Mouse (Mus musculus): ENCODE data around the gene Dclk1.

GRCm38 (mm10) chr3:55337671-55338070 lies 95.5 kb downstream of the Dclk1 start:
- TF ChIP-seq CTCF (IDR thresholded peaks at IDR 0.05; ENCODE audit: low read depth) (no peak), EP300 (optimal IDR thresholded peaks at IDR 0.05) (no peak)
